Mouse (Mus musculus) T-helper 17 cell (primary cell): ENCODE data around the gene Mdfi.

Source experiments
- in situ Hi-C, 2 experiments: fragments of 300-600 bp; cut with MboI, MseI; formaldehyde crosslinking; loops; 1 replicate in 1 of 2; 2 replicates in 1 of 2; pipeline ENCODE4 v1.15.1; 2025; ENCODE audit warnings: high pct_unique_total_duplicates in 2 of 2

Mdfi gene

DNA sequence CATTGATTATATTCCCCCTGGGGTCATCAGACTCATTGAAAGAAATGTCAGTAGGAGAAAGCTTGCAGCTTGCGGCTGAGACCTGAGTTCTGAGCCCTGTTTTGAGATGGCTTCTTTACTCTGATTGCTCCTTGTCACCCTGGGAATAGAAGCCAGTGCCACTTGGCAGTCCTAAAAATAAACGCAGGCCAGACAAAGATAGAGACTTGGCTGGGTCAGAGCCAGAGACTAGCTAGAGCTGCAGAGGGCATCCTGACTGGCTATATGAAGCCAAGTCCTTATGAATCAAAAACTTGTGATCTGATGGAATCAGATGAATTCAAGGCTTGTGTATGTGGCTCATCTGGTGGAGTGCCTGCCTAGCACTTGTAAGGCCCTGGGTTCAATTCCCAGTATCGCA lies 15.5 kb upstream of the Mdfi start:
- in situ Hi-C loops: no loop called here

DNA sequence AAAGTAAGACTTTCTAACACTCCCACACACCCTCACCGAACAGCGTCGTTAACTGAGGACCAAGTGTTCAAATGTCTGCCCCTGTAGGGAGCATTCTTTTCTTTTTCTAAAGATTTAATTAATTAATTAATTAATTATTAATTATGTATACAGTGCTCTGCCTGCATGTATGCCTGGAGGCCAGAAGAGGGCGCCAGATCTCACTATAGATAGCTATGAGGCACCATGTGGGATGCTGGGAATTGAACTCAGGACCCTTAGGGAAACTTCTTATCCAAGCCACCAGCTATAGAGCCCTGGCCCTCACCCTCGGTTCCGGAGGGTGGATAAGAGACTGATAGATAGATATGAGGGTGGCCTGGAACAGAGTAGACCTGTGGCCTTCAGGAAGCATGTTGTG lies 13.5 kb upstream of the Mdfi start:
- in situ Hi-C loops: no loop called here

DNA sequence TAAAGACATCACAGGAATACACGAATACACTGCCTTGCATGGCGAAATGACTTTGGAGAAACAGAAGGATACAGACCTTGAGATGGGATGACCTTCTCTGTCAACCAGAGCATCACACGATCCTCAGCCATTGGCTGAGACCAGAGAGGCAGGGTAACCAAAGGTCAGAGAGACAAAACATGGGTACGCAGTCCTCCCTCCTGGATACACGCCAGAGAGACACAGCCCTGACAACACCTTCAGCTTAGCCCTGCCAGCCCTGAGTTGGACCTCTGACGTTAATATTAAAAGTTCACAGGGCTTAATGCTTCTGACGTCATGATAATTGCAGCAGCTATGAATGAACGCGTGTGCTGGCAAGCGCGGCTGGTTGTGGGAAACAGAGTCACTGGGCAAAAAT lies 11.1 kb upstream of the Mdfi start:
- in situ Hi-C loops: no loop called here

DNA sequence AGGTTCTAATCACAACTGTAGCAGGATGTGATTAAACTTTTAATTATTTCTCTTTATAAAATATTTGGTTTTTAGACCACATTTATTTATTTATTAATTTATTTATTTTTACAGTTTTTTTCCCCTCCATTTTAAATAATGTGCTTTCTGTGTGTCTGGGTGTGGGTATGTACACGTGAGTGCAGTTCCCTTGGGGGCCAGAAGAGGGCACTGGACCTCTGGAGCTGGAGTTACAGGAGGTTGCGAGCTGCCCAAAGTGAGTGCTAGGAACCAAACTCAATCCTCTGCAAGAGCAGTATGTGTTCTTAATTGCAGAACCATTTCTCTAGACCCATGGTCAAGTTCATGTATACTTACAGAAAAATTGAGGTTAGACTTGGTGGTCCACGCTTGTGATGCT lies 9.0 kb upstream of the Mdfi start:
- in situ Hi-C loops: no loop called here

DNA sequence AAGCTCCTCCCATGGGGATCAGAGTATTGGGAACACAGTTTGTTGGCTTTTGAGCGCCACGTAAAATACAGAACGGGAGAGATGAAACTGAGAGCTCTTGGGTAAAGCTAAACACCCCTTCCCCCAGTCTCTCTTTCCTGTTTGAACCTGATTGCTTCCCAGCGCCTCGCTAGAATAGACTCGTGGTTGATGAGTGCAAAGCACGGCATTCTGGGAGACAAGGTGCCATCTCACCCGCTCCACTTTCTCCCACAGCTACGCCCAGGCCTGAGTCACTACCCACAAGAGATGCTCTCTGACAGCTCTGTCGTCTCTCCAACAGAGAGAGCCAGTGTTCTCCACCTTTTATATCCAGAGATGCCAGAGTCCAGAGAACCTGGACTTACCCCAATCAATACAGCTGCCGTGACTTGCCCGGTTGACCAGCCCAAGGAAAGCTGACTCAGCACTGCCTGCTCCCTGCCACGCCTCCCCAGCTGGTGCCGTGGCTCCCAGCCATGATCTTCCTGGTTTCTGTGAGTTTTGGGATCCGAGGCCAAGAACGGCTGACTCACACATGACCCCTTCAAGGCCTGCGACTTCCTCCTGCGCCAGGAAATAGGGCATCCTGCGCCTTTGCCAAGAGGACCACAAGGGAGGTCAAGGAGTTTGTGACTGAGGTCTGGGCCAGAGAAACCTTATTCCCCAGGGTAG lies 7.6 kb upstream of the Mdfi start:
- in situ Hi-C loops: no loop called here

DNA sequence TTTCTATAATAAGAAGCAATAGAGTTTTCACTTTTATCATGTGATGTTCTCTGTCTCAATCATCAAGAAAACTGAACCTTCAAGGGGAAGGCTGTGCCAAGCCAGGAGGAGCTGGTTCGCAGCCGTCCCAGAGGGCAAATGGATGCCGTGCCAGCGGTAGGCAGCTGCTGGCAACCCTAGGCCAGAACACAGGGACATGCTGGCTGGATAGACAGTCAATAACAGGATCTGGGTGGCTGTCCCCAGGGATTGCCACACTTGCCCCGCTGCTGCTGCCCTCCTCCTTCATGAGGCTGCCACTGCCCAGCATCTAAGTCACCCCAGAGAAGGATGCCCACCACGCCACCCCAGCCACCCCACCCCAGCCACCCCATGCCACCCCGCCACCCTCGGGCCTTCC lies 7.0 kb upstream of the Mdfi start:
- in situ Hi-C loops: no loop called here

DNA sequence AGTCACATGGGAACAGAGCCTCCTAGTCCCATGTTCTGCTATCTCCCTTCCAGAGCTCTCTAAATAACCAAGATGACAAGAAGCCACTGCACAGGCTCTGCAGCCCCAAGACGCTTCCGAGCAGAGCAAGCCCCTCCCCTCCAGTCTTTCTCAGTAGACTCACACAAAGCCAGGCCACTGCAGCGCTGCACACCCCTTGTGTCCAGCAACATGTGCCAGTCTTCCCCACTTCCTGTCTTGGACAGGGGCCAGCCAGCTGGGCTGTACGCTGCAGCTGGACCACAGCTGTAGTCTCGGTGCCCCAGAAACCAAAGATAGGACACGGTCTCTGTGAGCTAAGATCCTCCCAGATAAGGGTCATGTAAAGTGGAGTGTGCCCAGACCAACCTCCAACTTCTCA lies 3.3 kb upstream of the Mdfi start:
- in situ Hi-C loops: no loop called here

DNA sequence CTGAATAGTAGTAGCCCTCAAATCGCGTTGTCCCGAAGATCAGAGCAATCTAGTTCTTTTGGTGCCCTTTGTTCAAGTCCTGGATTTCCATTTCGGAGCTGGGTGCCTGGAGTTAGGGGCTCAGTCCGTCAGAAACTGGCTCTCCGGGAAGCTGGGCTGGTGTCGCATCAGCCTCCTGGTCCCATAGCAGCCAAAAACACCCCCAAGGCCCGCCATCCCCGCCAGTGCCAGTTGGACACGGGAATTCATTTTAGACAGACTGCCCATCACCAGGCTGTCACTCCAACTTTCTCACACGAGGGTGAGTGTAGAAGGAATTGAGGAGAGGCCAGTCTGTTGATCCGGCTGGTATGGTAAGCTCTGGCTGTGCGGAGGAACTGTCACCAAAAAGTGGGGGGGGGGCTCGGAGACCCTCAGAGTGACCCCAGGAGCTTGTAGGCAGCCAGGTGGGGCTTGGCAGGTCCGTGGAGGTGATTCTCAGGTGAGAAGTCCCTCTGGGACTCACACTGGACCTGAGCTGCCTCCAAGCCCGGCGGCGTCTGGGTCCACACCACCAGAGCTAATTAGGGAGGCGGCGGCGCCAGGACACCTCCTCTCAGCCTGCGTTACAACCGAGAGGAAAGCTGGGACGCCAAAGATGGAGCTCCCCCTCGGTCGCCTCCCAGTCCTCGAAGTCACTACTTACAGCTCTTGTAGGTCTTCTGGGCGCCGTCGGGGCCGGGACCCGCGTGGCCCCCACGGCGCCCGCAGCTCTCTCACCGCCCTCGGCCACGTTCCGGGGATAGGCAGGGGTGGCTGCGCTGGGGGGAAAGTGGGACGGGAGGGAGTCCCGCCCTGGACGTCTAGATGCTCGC lies 636 bp downstream of the Mdfi start:
- in situ Hi-C loops: no loop called here

DNA sequence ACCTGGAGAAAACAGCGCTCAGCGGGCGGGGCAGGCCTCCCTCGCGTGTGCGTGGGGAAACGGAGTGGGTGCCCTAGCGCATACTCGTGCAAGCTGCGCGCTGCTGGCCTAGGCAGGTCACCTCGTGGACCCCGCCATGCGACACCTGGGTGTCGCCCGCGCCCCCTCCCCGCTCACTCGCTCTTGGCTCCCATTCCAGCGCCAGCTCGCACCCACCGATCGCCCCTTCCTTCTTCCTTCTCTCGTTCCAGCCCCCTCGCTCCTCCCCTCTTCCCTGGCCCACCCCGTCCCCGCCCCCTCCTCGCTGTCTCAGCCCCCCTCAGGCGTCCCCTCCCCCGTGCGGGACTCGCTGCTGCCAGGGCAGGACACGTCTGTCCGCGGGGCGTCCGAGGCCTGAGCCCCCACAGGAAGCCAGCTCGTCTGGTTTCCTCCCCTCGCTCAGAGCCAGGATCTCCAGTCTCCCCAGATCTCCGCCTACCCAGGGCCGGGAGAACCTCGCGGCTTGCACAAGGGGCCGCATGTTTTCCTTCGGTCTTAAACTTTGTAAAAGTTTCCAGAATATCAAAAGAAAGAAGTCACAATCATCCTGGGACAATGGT lies 1.4 kb downstream of the Mdfi start:
- in situ Hi-C loops: no loop called here

DNA sequence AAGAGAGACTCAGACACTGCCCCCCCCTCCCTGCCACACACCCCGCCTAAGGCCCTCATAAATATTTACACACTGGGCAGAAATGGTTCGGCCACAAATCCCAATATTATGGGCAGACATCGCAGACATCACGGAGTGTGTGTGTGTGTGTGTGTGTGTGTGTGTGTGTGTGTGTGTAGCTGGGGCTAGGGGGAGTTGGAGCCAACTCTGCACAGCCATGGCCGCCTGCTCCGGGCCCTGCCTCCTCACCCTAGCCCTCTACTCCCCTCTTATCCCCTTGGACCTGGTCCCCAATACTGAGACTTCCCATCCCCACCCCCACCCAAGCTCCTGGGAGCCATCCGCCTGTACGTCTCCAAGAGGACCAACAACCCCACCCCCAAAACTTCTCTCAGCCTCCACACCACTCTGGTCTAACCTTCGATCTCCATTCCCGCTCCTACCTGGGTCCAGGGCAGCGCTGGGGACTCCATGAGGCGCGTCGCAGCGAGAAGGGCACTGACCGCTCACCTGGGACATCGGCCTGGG lies 1.9 kb downstream of the Mdfi start:
- in situ Hi-C loops: no loop called here

DNA sequence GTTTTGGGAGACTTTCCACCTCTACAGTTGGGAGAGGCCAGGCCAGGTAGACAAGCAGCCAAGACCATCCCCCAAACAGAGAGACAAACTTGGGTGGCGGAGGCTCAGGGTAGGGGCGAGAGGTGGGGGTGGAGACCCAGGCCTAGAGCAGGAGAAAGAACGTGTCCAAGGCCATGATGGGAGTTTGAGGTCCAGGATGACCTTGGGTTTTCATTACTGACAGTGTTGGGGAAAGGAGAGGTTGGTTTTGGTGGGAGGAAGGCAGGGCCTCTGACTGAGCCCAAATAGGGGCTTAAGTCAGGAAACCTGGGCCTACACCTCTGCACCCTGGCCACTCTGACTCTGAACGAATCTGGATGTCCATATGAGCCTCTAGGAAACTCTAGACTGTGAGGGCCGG lies 2.7 kb downstream of the Mdfi start:
- in situ Hi-C loops: no loop called here

DNA sequence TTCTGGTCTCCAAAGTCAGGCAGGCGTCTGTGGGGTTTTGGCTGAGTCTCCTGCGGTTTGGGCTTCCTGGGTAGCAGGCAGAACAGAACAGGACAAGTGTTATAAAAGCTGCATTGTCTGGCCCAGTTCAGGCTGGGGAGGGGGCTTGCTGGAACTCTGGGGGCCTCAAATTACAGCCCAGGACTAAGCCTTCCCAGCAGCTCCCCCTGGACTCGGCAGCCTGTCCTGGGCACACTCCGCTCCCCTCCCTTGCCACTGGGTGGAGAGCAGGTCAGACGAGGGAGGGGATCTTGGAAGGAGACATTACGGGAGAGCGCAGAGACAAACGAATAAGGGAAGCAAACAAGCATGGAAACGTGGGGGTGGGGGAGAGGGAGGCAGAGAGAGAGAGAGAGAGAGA lies 3.3 kb downstream of the Mdfi start:
- in situ Hi-C loops: no loop called here

DNA sequence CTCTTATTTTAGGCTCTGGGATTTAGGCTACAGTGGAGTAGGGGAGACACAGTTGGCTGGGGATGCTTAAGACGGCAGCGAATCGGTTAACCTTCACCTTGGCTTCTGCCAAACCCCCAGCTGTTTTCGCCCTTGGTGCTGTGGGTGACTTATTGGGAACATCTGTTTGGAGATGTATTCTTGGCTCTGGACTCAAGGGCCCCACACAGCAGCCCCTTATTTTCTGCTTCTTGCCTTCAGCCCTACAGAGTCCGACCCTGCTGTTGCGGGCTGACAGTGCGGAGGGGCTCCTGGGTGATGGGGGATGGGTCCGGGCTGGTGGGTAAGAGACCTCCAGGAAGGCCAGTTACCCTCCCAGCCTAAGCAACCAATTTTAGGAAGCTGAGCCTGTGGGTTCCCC lies 13.2 kb downstream of the Mdfi start:
- in situ Hi-C loops: no loop called here

DNA sequence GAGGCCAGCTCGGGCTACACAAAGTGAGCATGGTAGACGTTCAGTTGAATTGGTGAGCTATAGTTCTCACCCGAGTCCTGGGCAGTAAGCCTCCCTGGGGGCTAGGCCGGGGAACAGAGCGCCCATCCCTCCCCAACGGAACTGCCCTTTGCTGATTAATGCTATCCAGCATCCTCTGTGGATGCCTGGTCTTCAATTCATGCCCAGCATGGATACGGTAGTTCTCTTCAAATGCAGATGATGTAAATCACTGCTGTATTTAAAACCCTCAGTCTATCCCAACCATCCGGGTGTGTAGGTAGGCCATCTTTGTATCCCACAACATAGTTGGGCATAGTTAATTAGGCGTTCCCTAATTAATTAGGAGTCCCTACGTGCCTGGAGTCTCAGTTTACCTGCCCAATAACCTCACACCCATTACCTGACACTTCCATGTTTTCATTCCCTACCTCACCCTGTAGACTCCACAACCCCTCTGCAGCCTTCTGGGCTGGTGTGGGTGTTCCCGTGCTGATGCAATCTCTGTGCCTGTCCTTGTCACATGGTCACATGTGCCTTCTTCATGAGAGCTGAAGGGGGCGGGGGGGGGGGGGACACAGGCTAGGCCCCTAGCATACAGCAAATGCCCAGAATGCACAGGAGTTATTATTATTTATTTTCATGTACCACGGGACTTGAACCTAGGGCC lies 16.3 kb downstream of the Mdfi start:
- in situ Hi-C loops: no loop called here

DNA sequence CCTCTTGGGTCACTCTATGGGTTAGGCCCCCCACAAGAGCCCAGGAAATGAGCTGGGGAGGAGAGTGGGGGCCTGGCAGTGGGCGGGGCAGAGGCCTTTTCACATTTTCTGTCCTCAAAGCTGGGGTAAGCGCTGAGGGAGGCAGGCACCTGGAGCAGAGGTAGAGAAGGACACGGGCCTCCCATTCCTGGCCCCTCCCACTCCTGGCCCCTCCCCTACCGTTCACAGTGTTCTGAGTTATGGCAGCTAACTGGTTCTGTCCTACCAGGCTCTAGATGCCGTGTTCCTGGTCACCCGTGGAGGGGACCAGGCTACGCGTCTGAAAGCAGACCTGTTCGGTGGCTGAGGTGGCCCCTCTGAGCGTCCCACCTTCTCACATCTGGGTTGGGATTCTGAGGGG lies 19.0 kb downstream of the Mdfi start:
- in situ Hi-C loops: no loop called here

DNA sequence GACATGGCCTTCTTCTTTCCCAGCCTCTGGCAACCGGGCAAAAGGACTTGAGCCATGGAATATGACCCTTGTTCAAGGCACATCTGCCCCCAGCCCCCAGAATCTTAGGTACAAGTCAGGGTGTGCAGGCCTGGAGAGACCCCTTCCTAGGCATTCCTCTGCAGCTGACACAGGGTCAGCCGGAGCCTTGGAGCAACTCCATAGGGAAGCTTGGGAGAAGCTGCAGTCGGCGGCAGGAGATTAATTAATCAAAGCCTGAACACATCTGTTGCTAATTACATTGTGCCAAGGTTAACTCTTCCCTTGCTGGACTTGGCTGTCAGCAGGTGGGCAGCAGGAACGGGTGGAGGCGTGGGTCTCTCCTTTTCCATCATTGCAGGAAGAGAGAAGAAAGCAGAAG lies 20.0 kb downstream of the Mdfi start:
- in situ Hi-C loops: no loop called here

DNA sequence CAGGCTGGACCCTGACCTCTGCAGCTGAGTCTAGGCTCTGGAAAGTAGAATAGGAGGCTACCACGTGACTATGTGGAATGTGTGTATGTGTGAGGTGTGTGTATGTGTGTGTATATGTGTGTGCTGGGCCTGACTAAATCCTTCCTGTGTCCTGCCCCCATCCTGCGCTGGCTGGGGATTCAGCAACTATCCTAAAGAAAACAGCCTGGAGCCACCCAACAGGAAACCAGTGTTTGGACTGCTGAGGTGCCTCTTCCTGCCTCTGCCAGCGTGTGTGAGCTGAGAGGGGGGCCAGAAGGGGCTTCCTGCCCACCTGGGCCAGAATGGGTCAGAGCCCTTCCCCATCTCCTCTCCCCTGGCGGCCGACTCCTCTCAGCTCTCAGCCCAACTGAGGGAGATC lies 20.9 kb downstream of the Mdfi start:
- in situ Hi-C loops: no loop called here

DNA sequence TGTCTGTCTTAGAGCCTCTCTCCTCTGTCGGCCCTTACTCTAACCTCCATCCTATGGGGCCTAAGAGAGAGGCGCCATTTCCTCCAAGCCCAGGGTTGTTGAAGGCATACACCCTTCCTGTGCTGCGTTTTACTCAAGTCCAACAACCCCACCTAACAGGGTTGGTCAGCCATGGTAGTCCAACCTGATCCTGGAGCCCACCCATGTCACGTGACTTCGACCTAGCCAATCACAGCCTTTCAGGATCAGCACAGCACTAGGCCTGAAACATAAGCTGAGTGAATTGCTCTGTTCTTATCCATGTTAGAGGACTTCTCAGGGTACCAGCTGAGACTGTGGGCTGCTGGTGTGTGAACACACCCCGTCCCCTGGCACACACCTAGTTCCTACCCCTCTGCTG lies 22.3 kb downstream of the Mdfi start:
- in situ Hi-C loops: no loop called here

DNA sequence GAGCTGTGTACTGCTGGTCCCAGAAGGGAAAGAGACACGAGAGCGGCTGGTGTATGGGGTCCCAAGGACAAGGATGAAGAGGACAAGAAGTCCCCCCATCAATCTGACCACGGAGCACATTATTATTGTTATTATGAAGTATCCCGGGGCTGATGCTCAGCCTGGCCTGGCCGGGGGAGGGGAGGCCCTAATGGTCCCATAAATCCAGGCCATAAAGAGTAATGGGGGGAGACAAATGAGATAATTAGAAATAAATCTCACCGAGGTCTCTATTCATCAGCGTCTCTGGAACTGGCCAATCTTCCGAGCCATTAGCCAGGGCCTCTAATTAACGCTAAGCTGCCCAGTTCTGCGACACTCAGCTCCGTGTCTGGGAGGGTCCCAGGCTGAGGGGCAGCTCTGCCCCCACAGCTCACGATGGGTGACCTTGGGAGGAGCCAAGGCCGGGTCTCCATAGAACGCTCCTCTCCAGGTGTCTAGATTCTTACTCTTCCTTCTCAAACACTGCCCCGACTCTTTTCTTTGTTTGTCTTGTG lies 23.2 kb downstream of the Mdfi start:
- in situ Hi-C loops: no loop called here

DNA sequence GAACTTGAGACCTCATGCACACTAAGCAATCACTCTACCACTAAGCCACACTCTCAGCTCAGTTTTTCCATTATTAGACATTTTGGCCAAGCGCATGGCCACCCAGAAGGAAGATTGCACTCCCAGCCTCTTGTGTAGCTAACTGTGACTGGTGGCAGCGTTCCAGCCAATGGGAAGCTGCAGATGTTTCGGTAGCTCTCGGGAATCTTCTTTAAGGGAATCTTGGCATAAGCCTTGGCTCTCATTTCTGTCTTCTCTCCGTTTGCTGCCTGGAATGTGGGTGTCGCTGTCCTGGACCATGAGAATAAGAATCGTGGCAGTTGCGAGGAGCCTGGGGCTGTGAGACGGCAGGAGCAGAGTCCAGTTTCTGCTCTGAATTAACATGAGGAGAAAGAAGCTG lies 28.3 kb downstream of the Mdfi start:
- in situ Hi-C loops: no loop called here

DNA sequence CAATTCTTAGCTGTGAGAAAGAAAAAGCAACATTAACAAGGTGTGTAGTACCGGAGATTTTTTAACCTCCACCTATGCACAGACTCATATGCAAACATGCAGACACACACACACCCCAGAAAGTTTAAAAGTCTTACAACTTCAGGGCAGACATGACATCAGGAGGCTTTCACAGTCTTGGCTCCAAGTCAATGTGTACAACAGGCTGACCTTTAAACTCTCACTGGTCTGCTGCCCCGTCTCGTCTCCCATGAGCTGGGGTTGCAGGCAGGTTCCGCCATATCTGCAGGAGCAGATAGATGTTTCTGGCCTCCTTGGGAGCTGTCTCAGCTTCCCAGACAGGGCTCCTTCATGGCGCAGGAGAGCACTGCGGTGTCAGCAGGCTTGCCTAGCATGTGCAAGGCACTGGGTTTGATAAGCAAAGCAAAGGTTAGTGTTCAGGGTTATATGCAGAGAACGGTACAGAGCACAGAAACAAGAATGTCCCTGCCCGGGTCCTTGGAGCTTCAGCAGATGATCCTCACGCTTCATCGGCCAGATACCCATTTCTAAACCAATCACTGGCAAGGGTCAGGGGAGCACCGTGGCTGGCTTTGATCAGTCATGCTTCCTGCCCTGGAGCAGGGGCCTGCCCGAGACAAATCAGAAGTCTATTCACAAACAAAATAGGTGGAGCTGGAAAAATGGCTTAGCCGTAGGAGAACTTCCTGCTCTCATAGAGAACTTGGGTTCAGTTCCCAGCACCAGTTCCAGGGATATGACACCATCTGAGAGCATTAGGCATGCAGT lies 29.2 kb downstream of the Mdfi start:
- in situ Hi-C loops: no loop called here
